Mouse (Mus musculus) brain, embryonic 14.5 days (tissue): ENCODE results near the gene Met.

Experiments
- CTCF ChIP-seq: fragments of 200-500 bp; IDR thresholded peaks from 2 replicates; pipeline ENCODE4 v1.5.1; 2012; ENCODE audit warnings: inconsistent platforms, mild to moderate bottlenecking, moderate library complexity, borderline replicate concordance; ENCODE audit not compliant: insufficient read depth, insufficient read length; ENCODE audit errors: extremely low read depth
- POLR2A ChIP-seq: fragments of 200-500 bp; IDR thresholded peaks from 2 replicates; pipeline ENCODE4 v1.6.1; 2012; ENCODE audit warnings: mild to moderate bottlenecking, inconsistent platforms, borderline replicate concordance; ENCODE audit not compliant: poor library complexity, insufficient read depth, insufficient read length, severe bottlenecking; ENCODE audit errors: extremely low read depth

DNA sequence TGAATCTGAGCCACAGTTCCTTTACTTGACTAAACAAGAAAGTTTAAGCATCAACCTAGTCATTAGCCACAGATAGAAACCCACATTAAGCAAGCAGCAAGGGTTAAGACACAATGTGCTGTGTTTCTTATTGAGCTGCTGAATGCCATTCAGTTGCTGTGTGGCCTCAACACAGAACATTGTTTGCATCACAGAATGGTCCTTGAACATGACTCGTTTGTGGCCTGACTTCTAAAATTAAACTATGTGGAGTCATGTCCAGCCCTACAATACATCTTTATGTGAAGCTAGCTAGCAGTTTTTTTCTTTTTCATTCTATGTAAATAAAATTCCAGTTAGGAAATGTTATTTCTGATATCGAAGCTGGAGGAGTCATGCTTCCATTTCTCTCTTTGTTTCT lies 27.2 kb downstream of the Met start:
- TF ChIP-seq CTCF = no peak
- no peak for TF ChIP-seq POLR2A
